8 mouse cellular contexts compared by ENCODE assay signal in genomic region chr5:100038714-100039601, GRCm38 (mm10). TPM values are rescaled to one million over a fixed set of nuclear protein-coding genes. Genes with fewer than 3 reads are reported as not detected.
DNase-seq lines count a peak whose midpoint lies in the region; ATAC-seq and TF ChIP-seq lines count a peak whose summit lies in the region.

No protein-coding gene starts in this region.

- H3K4me1 ChIP-seq in embryonic facial prominence, embryonic 12.5 days = peaks cover 22% of the 10 kb centered on the region
- H3K4me1 ChIP-seq in kidney, adult 2 months (ENCODE audit: control insufficient read depth, insufficient read depth, low read length) = peaks cover 12% of the 10 kb centered on the region; the same call in 1 of the 2 replicates
- peaks cover 2% of the 10 kb centered on the region; the same call in 1 of the 2 replicates for H3K4me1 ChIP-seq in limb, embryonic 11.5 days (ENCODE audit: control insufficient read depth, insufficient read depth, low read length)
- H3K4me1 ChIP-seq in midbrain, embryonic 13.5 days (replicated peaks) = peaks cover 58% of the 10 kb centered on the region
- peaks cover 14% of the 10 kb centered on the region for H3K4me1 ChIP-seq in small intestine, adult 2 months (ENCODE audit: control insufficient read depth, insufficient read depth, insufficient read length, low read length)

- peak overlapping the region; percentile 94 for H3K9ac ChIP-seq in embryonic facial prominence, embryonic 12.5 days
- peak overlapping the region; percentile 99 for H3K9ac ChIP-seq in limb, embryonic 11.5 days (ENCODE audit: low read length)
- peak overlapping the region; percentile 100 for H3K9ac ChIP-seq in midbrain, embryonic 13.5 days (replicated peaks)

- ATAC-seq in embryonic facial prominence, embryonic 12.5 days (ENCODE audit: insufficient number of reproducible peaks, insufficient read depth, low FRiP score, low TSS enrichment) = peak; percentile 57
- ATAC-seq in limb, embryonic 11.5 days (ENCODE audit: insufficient number of reproducible peaks, low FRiP score, low TSS enrichment, low read depth) = peak; percentile 64
- peak; percentile 75 for ATAC-seq in midbrain, embryonic 13.5 days

- peak overlapping the region; percentile 84 for H3K4me3 ChIP-seq in embryonic facial prominence, embryonic 12.5 days
- H3K4me3 ChIP-seq in kidney, adult 2 months (ENCODE audit: insufficient read depth, low read depth, low read length) = peak overlapping the region; percentile 92
- peak overlapping the region; percentile 98 for H3K4me3 ChIP-seq in limb, embryonic 11.5 days (ENCODE audit: low read depth, low read length)
- peak overlapping the region; percentile 95 for H3K4me3 ChIP-seq in midbrain, embryonic 13.5 days (replicated peaks)
- peak overlapping the region; percentile 91 for H3K4me3 ChIP-seq in small intestine, adult 2 months (ENCODE audit: low read depth, low read length)

- H3K9me3 ChIP-seq in embryonic facial prominence, embryonic 12.5 days = no peaks in the 10 kb centered on the region
- H3K9me3 ChIP-seq in limb, embryonic 11.5 days (ENCODE audit: control insufficient read depth, low read length) = no peaks in the 10 kb centered on the region
- no peaks in the 10 kb centered on the region for H3K9me3 ChIP-seq in midbrain, embryonic 13.5 days

- WGBS in embryonic facial prominence, embryonic 12.5 days = under 1% methylated on average over 106 of the region's 113 CpGs
- under 1% methylated on average over 113 of the region's 113 CpGs for WGBS in kidney, adult 2 months
- under 1% methylated on average over 75 of the region's 113 CpGs for WGBS in limb, embryonic 11.5 days
- under 1% methylated on average over 111 of the region's 113 CpGs for WGBS in midbrain, embryonic 13.5 days
- under 1% methylated on average over 113 of the region's 113 CpGs for WGBS in small intestine, adult 2 months

- DNase-seq in 3134 (ENCODE audit: extremely low read depth, insufficient read length, low spot score) = peak; percentile 92
- peak; percentile 98 to 99 for DNase-seq in adrenal gland, postnatal 36 days
- peak; percentile 96 to 97 for DNase-seq in heart, adult 18-20 months
- DNase-seq in kidney, adult 2 months = peak; percentile 97
- peak; percentile 98 for DNase-seq in limb, embryonic 11.5 days (ENCODE audit: low spot score)

- H3K27me3 ChIP-seq in embryonic facial prominence, embryonic 12.5 days = no peaks in the 10 kb centered on the region
- H3K27me3 ChIP-seq in kidney, adult 2 months (replicated peaks; ENCODE audit: control insufficient read depth, insufficient read depth, low read length) = no peaks in the 10 kb centered on the region
- no peaks in the 10 kb centered on the region for H3K27me3 ChIP-seq in limb, embryonic 11.5 days (ENCODE audit: control insufficient read depth, insufficient read depth, low read length)
- no peaks in the 10 kb centered on the region for H3K27me3 ChIP-seq in midbrain, embryonic 13.5 days
- no peaks in the 10 kb centered on the region for H3K27me3 ChIP-seq in small intestine, adult 2 months (ENCODE audit: control insufficient read depth, insufficient read depth, low read length)

- H3K36me3 ChIP-seq in embryonic facial prominence, embryonic 12.5 days = peaks cover 34% of the 10 kb centered on the region
- no peaks in the 10 kb centered on the region; the same call in 1 of the 2 replicates for H3K36me3 ChIP-seq in kidney, adult 2 months (ENCODE audit: control insufficient read depth, insufficient read depth, low read length)
- H3K36me3 ChIP-seq in limb, embryonic 11.5 days (ENCODE audit: control insufficient read depth, insufficient read depth, low read length) = peaks cover 10% of the 10 kb centered on the region
- peaks cover 24% of the 10 kb centered on the region for H3K36me3 ChIP-seq in midbrain, embryonic 13.5 days
- H3K36me3 ChIP-seq in small intestine, adult 2 months (ENCODE audit: control insufficient read depth, insufficient read depth, low read length) = peaks cover 20% of the 10 kb centered on the region

- TF ChIP-seq CTCF in kidney, adult 2 months (conservative IDR thresholded peaks at IDR 0.05; ENCODE audit: insufficient read depth, insufficient read length, low read depth, low read length) = peak; percentile 72
- peak; percentile 90 for TF ChIP-seq CTCF in small intestine, adult 2 months (IDR thresholded peaks at IDR 0.05; ENCODE audit: extremely low read depth, insufficient read length, insufficient replicate concordance, low read depth, low read length)

- H3K27ac ChIP-seq in embryonic facial prominence, embryonic 12.5 days = peak overlapping the region; percentile 99
- peak overlapping the region; percentile 96 for H3K27ac ChIP-seq in kidney, adult 2 months (ENCODE audit: insufficient read depth, low read depth, low read length)
- H3K27ac ChIP-seq in limb, embryonic 11.5 days (replicated peaks; ENCODE audit: low read depth, low read length) = peak overlapping the region; percentile 96
- H3K27ac ChIP-seq in midbrain, embryonic 13.5 days = peak overlapping the region; percentile 99
- peak overlapping the region; percentile 91 for H3K27ac ChIP-seq in small intestine, adult 2 months (ENCODE audit: insufficient read depth, low read depth, low read length)

- peak overlapping the region; percentile 84 for H3K4me2 ChIP-seq in embryonic facial prominence, embryonic 12.5 days (replicated peaks)
- H3K4me2 ChIP-seq in limb, embryonic 11.5 days (ENCODE audit: low read depth, severe bottlenecking) = peak overlapping the region; percentile 53
- H3K4me2 ChIP-seq in midbrain, embryonic 13.5 days (replicated peaks) = peak overlapping the region; percentile 79

- TF ChIP-seq POLR2A in kidney, adult 2 months (IDR thresholded peaks at IDR 0.05; ENCODE audit: low read depth, low read length) = no peak
- peak; percentile 80 for TF ChIP-seq POLR2A in small intestine, adult 2 months (IDR thresholded peaks at IDR 0.05; ENCODE audit: low read depth, low read length)

RNA-seq across cellular contexts. Expression of gene Hnrnpdl, which starts 0.5 kb away (rescaled TPM):
- total RNA-seq in adrenal gland, postnatal 36 days (2021) = 100 to 1,000 TPM; 109 to 118 TPM
- 248 and 261 TPM in 2 replicates for polyA plus RNA-seq in embryonic facial prominence, embryonic 12.5 days (2016; fragmentation: Nextera tagmentation; extraction: Ambion mirVana)
- total RNA-seq in heart, adult 18-20 months (2021) = 10 to 100 TPM; 57.6 to 65.2 TPM
- polyA plus RNA-seq in kidney, adult 2 months (2012; rRNA removed) = 33.4 and 40.5 TPM in 2 replicates
- 254 and 268 TPM in 2 replicates for polyA plus RNA-seq in limb, embryonic 11.5 days (2014; fragmentation: Nextera tagmentation; extraction: Ambion mirVana)
- polyA plus RNA-seq in midbrain, embryonic 13.5 days (2015; fragmentation: Nextera tagmentation; extraction: Ambion mirVana) = 270 and 276 TPM in 2 replicates
- 14.4 and 41.0 TPM in 2 replicates for polyA plus RNA-seq in small intestine, adult 2 months (2012; rRNA removed)

RNA-seq across cellular contexts. Expression of gene Enoph1, which starts 0.8 kb away (rescaled TPM):
- 10 to 100 TPM; 33.2 to 36.6 TPM for total RNA-seq in adrenal gland, postnatal 36 days (2021)
- polyA plus RNA-seq in embryonic facial prominence, embryonic 12.5 days (2016; fragmentation: Nextera tagmentation; extraction: Ambion mirVana) = 47.2 and 47.9 TPM in 2 replicates
- 1 to 10 TPM; 7.1 to 8.3 TPM for total RNA-seq in heart, adult 18-20 months (2021)
- polyA plus RNA-seq in kidney, adult 2 months (2012; rRNA removed) = 17.1 and 17.9 TPM in 2 replicates
- 57.4 and 58.7 TPM in 2 replicates for polyA plus RNA-seq in limb, embryonic 11.5 days (2014; fragmentation: Nextera tagmentation; extraction: Ambion mirVana)
- 39.4 and 40.5 TPM in 2 replicates for polyA plus RNA-seq in midbrain, embryonic 13.5 days (2015; fragmentation: Nextera tagmentation; extraction: Ambion mirVana)
- polyA plus RNA-seq in small intestine, adult 2 months (2012; rRNA removed) = 14.4 and 33.9 TPM in 2 replicates

Comparison
In these comparisons a context has a peak if more than half of its experiments do, and no peak if none do; other contexts are left out.
1. Peak in every context shown above with its lines: DNase-seq, ATAC-seq, H3K4me3 ChIP-seq and H3K27ac ChIP-seq.